Mouse (Mus musculus): Measurements from ENCODE around the gene Apmap.
"Not testable (repeated sequence)": the region's sequence is repeated elsewhere in the genome, so short reads cannot be mapped to it uniquely, and the experiment has no call there.

Gene Apmap

DNA sequence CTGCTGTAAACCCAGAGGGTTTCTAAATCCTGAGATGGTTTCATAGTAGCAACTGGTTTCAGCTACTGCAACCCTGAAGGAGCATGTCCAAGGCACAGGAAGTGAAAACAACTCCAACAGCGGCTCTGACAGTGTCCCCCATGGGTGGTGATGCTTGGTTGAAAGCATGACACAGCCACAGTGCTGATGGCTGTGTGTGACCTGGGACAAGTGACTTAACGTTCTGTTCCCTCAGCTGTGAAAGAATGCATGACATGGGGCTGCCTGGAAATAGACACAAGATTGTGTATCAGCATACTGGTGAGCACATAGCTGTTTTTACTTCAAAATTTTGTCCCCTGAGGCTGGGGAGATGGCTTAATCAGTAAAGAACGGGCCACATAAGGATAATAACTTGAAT, 13.3 kb upstream of the Apmap start:
- DNase-seq (ENCODE audit: low spot score in 2 of 2): no peak

GRCm38 (mm10) chr2:150610097-150610496, 1.7 kb upstream of the Apmap start:
- DNase-seq (ENCODE audit: low spot score in 2 of 2): no peak

DNA sequence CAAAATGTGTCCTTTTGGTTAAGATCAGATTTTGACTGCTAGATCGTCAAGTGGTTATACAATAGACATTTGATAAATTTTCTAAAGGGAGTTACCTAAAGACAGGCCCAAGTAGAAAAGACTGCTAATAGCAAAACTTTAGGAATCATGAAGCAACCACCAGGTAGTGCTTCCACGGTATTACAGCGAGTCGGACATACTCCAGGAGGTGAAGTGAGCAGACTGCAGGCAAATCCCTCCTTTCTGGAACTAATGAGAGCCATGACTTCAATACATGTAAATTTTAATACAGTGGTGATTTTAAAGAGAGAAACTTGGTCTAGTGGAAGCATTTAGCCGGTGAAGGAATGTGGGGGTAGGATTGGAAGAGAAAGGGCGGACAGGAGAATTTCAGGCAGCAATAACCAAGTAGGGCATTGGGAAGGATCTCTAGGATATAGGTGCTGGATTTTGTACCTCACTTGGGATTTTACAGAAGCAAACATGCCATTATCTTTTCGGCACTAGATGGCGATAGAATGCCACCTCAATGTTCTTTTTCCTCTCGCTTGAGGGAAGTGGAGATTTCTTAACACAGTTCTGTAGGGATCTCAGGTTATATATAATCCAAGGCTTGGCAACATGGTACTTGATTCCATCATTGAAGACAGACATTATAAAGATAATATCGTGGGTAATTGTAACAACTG, 649 bp upstream of the Apmap start:
- peak in 1 of 2 experiments; percentile 49 for DNase-seq (ENCODE audit: low spot score in 2 of 2)

- no peak for DNase-seq (ENCODE audit: low spot score in 2 of 2)
These were observed 1.3 kb downstream of the Apmap start for GRCm38 (mm10) chr2:150607086-150607485.

GRCm38 (mm10) chr2:150604802-150605201, 3.6 kb downstream of the Apmap start:
- DNase-seq (ENCODE audit: low spot score in 2 of 2): no peak

- DNase-seq (ENCODE audit: low spot score in 2 of 2): no peak
These were observed 6.2 kb downstream of the Apmap start for GRCm38 (mm10) chr2:150602166-150602565.

DNA sequence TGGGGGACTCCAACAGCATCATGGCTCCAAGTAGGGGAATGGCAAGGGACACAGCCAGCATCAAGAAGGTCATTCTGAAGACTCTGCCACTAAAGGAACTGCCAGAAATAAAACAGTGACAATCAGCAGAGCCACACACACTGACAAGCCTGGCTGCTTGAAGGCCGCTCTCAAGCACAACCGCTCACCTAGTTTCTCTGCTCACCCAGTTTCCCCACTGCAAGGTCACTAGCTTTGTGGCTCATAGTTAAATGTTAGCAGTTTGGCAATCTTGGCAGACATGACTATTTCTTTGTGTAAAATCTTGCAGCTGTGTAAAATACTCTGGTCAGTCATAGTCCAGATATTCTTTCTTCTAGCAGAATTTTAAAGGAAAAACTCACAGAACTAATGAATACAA, 8.1 kb downstream of the Apmap start:
- DNase-seq (ENCODE audit: low spot score in 2 of 2): no peak

DNA sequence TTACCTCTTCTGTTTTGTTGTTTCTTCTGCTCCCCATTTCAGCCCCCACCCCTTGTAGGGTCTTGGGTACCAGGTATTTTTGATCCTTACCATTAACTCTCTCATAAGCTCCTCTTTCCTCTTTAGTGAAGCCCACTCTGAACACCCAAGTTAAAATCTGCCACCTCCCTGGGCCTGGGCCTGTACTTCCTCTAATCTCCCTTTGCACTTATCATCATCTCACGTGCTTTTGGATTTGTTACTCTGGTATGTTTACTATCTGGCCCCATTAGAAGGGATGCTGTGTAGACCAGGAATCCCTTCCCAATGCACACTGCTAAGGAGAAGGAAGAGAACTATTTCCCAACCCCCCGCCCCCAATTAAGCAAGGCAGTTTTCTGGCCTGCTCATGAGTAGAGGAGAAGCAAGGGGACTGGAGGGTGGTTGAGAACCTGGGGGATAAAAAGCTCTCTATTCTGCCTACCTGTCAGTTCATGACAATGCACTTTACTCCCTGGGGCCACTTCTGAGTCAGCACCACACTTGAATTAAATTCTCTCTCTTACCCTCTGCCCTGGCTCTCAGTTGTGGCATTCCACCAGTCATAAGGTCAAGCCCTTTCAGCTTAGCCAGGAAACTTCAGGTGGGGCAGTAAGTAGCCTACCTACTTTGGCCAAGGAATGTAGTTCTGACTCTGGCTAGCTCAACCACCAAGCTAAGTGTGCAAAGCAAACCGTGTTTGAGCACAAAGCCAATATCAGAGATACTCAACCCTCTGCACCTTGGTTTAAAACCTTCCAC, 12.8 kb downstream of the Apmap start:
- no peak for DNase-seq (ENCODE audit: low spot score in 2 of 2)

- DNase-seq (ENCODE audit: low spot score in 2 of 2): no peak
These were observed 19.3 kb downstream of the Apmap start for GRCm38 (mm10) chr2:150589076-150589475.

- DNase-seq (ENCODE audit: low spot score in 2 of 2): no peak
These were observed 28.7 kb downstream of the Apmap start for GRCm38 (mm10) chr2:150579628-150580027.

DNA sequence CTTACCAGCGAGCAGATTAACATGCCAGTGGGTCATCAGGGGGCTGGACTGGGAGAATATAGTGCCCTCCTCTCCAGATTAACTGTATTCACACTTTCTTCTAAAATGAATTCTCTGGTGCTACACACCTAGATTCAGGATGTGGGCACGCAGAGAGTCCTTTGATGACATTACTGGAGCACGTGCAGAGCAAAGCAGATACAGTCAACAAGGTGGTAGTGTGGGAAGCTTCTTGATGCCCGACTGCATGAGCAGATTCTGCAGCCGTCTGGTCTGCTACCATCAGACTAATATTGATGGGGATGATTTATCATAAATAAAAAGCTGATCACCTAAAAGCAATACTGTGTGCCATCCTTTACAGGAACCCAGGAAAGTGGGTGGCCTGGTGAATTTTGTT, 29.8 kb downstream of the Apmap start:
- no peak for DNase-seq (ENCODE audit: low spot score in 2 of 2)

GRCm38 (mm10) chr2:150576256-150576655, 32.1 kb downstream of the Apmap start:
- DNase-seq (ENCODE audit: low spot score in 2 of 2): no peak

DNA sequence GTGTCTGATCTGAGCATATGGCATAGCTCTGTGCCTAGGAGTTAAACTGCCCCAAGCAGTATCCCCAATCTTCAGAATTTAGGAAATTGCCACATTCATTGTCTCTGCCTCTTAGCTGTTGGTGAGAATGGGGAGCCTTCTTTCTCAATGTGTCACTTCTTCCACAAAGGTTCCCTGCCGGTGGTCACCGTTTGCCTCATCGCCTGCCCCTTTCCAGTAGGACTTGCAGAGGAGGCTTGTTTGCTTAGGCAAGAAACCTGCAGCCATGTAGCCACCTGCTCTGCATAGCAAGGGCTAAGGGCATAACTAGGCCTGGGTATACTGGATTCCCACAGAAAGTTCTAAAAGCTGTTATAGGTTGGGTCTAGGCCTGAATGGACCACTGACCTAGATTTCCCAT, 35.9 kb downstream of the Apmap start:
- DNase-seq (ENCODE audit: low spot score in 2 of 2): no peak

DNA sequence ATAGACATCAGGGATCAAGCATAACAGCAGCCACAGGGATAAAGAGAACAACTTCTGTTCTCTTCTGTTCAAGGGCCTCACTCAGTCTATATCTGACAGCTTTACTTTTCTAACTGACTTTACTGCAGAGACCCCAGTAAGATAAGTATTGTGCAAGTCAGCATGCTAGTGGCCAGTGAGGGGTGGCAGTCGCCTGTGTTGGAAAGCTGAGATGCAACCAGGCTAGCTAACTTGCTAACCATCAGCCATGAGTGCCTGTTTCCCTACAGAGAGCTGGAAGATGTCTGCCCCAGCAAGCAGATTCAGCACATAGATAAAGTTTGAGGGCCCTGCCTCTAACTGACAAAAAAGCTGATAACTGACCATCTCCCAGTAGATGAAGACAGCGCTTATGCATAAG, 37.6 kb downstream of the Apmap start:
- DNase-seq (ENCODE audit: low spot score in 2 of 2): no peak

- no peak for DNase-seq (ENCODE audit: low spot score in 2 of 2)
These were observed 38.3 kb downstream of the Apmap start, which contains the start of gene Cst7 for GRCm38 (mm10) chr2:150569847-150570590. Gene Cst7 (plus strand): TSS chr2:150570415.

DNA sequence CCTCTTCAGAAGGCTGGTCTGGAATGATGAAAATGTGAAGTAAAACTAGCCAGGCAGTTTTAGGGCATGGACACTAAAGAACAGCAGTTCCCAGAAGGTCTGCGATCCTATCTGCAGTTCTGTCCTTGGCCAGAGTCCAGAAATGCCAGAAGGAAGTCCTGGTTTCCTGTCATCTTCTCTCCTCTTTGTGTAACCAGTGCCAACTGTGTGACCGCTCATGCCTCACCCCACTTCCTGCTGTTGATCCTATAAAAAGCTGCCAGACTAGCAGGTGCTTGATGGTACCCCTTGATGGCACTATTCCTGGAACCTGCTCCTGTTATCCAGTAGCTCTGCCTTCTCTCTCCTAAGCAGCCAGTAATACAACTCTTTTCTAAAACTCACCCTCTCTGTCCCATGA, 41.3 kb downstream of the Apmap start:
- no peak for DNase-seq (ENCODE audit: low spot score in 2 of 2)

DNA sequence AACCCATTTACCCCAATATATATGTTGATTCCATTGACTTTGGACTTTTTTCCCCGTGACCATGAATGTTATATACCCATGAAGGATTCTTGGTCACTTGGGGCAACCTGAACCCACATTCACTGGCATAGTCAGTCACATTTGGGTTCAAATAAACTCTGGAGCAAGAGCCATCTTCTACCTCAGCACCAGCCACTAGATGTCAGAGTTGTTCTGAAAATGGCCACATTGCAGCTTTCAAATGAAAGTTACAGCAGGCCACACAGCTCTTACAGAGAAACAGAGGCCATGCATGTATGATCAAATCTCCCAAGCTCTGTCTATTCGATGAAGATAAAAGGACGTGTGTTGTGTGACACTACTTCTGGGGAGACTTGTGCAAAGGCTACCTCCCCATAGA, 49.8 kb downstream of the Apmap start:
- DNase-seq (ENCODE audit: low spot score in 2 of 2): no peak

- not testable (repeated sequence) for DNase-seq (ENCODE audit: low spot score in 2 of 2)
These were observed 58.8 kb downstream of the Apmap start for GRCm38 (mm10) chr2:150549576-150549975.
